Mouse (Mus musculus) cerebellum, adult 2 months (tissue): ENCODE data around the gene Galm.

Experiments used
- CTCF ChIP-seq: fragments of 200-500 bp; IDR thresholded peaks from 2 replicates; pipeline ENCODE4 v1.5.1; 2011; ENCODE audit warnings: low read depth, mild to moderate bottlenecking, control low read depth, low read length, moderate library complexity, borderline replicate concordance; ENCODE audit not compliant: insufficient read depth
- POLR2A ChIP-seq: fragments of 200-500 bp; IDR thresholded peaks from 2 replicates; pipeline ENCODE4 v1.6.1; 2011; ENCODE audit warnings: low read length, control low read depth, borderline replicate concordance; ENCODE audit not compliant: insufficient read depth

GRCm38 (mm10) chr17:80167851-80168251, 40.6 kb downstream of the Galm start:
- TF ChIP-seq POLR2A (no peak), CTCF (no peak)
